Mouse (Mus musculus) ES-Bruce4 (cell line): ENCODE data around the gene Flad1.

Experiments
- CTCF ChIP-seq: IDR thresholded peaks from one replicate; pipeline ENCODE4 v1.8.1; 2011; ENCODE audit warnings: low read depth, low read length
- POLR2A ChIP-seq: IDR thresholded peaks from one replicate; pipeline ENCODE4 v1.8.1; 2011; ENCODE audit warnings: low read length; ENCODE audit not compliant: insufficient read depth

DNA sequence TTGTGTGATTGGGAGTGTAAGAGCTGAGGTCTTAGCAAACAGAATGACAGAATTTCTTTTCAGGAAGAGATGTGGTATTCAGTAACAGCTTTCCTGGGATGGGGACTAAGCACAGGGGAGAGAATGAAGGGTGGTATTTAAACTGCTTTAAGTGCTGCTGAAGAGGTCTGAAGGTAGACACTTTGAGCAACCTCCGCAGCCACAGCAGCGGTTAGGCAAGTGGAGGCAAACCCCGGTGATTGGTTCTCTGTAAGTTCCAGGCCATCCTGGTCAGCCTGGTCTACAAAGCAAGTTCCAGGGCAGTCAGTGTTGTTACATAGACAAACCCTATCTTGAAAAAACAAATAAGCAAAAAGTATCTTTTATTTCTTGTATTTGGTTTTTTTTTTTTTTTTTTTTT lies 8.3 kb upstream of the Flad1 start:
- no peak for TF ChIP-seq POLR2A
- TF ChIP-seq CTCF = no peak
